Mouse (Mus musculus) ES-E14 (cell line): ENCODE results near the gene Slc25a39. TPM values are rescaled to one million over a fixed set of nuclear protein-coding genes. Genes with fewer than 3 reads are reported as not detected.
A peak's percentile ranks its signal among the peaks of the same experiment; 100 is the strongest.
"Not testable (repeated sequence)": the region's sequence is repeated elsewhere in the genome, so short reads cannot be mapped to it uniquely, and the experiment has no call there.

Experiments
- DNase-seq: peaks from one replicate; pipeline ENCODE4 v3.0.0-alpha.2; 2013; ENCODE audit warnings: low read depth, low spot score
- H3K27ac ChIP-seq: 2 replicates; pipeline ENCODE4 v1.5.1; 2012; ENCODE audit warnings: low read depth, mild to moderate bottlenecking, low read length, moderate library complexity, mixed read lengths; ENCODE audit not compliant: poor library complexity, insufficient read depth, severe bottlenecking
- H3K36me3 ChIP-seq: 2 replicates; pipeline ENCODE4 v1.6.1; 2012; ENCODE audit warnings: mild to moderate bottlenecking, low read length, moderate library complexity, mixed read lengths; ENCODE audit not compliant: control insufficient read depth, poor library complexity, insufficient read depth, severe bottlenecking
- H3K4me1 ChIP-seq, 2 experiments: fragments of 150-350 bp in 1 of 2; sonication (generic) in 1 of 2; 2 replicates each; pipeline ENCODE4 v1.6.1; 2012; ENCODE audit warnings: low read length in 2 of 2, mild to moderate bottlenecking in 1 of 2, mixed read lengths in 1 of 2; ENCODE audit not compliant: control insufficient read depth in 2 of 2, insufficient read depth in 2 of 2, poor library complexity in 1 of 2
- H3K4me3 ChIP-seq, 2 experiments: fragments of 150-350 bp in 1 of 2; sonication (generic) in 1 of 2; 2 replicates each; pipeline ENCODE4 v1.5.1; 2012; ENCODE audit warnings: low read length in 2 of 2, low read depth in 1 of 2, mild to moderate bottlenecking in 1 of 2, mixed read lengths in 1 of 2; ENCODE audit not compliant: insufficient read depth in 1 of 2, poor library complexity in 1 of 2, severe bottlenecking in 1 of 2
- H3K9ac ChIP-seq: 2 replicates; pipeline ENCODE4 v1.6.1; 2012; ENCODE audit warnings: low read depth, mild to moderate bottlenecking, low read length, mixed read lengths; ENCODE audit not compliant: poor library complexity, insufficient read depth, severe bottlenecking
- H3K9me3 ChIP-seq: fragments of 150-350 bp; sonication (generic); 2 replicates; pipeline ENCODE4 v1.6.1; 2012; ENCODE audit warnings: low read depth, mild to moderate bottlenecking, low read length; ENCODE audit not compliant: control insufficient read depth, insufficient read depth
- CHD2 ChIP-seq: IDR thresholded peaks from 2 replicates; pipeline ENCODE4 v1.6.1; 2014; ENCODE audit warnings: mild to moderate bottlenecking, low read depth, low read length, inconsistent platforms
- HCFC1 ChIP-seq: IDR thresholded peaks from 2 replicates; pipeline ENCODE4 v1.6.1; 2012; ENCODE audit warnings: low read length, inconsistent platforms, borderline replicate concordance; ENCODE audit not compliant: insufficient read depth
- MAFK ChIP-seq: IDR thresholded peaks from 2 replicates; pipeline ENCODE4 v1.6.1; 2014; ENCODE audit warnings: mild to moderate bottlenecking, low read depth, low read length, inconsistent platforms; ENCODE audit not compliant: insufficient read depth
- ZC3H11A ChIP-seq: IDR thresholded peaks from 2 replicates; pipeline ENCODE4 v1.6.1; 2012; ENCODE audit warnings: low read depth, mild to moderate bottlenecking, inconsistent platforms, low read length, borderline replicate concordance
- ZNF384 ChIP-seq: IDR thresholded peaks from 2 replicates; pipeline ENCODE4 v1.6.1; 2012; ENCODE audit warnings: low read depth, low read length, inconsistent platforms
- in situ Hi-C, 2 experiments: fragments of 600-800 bp; cut with MboI; formaldehyde crosslinking; loops; one replicate each; pipeline ENCODE4 v1.15.1; 2025; ENCODE audit warnings: low sequenced_read_pairs in 2 of 2, inconsistent platforms in 1 of 2; ENCODE audit not compliant: unreplicated experiment in 2 of 2
- total RNA-seq: library from RNA; depleted of rRNA; stranded (reverse); fragments of 300-350 nt; gene quantifications from 2 replicates; pipeline ENCODE4 v1.2.3, GENCODE M21; 2012

Gene Slc25a39
- total RNA-seq, 1 experiment, result 152 TPM

GRCm38 (mm10) chr11:102393238-102393634 lies 14.5 kb downstream of the Slc25a39 start, which contains the start of gene Rundc3a:
Gene Rundc3a, plus strand, starts transcription at chr11:102393403.
- peak; percentile 91 for DNase-seq
- peak; percentile 53; the same call in 1 of the 2 replicates for TF ChIP-seq CHD2
- no peak for TF ChIP-seq ZNF384
- Histone ChIP-seq H3K4me1 (peaks cover 7 to 29% of the 10 kb centered on the region in 2 experiments), H3K9me3 (no peaks in the 10 kb centered on the region), H3K27ac (no peak within 1 kb of the TSS), H3K36me3 (no peaks in the 10 kb centered on the region), H3K9ac (peak within 1 kb of the TSS; percentile 46; the same call in 1 of the 2 replicates), H3K4me3 (peak within 1 kb of the TSS; percentile 65 to 90)
- in situ Hi-C loops, result no loop called here

GRCm38 (mm10) chr11:102392441-102393237 lies 15.1 kb downstream of the Slc25a39 start:
- Histone ChIP-seq H3K9ac (peak overlapping the region; percentile 46; the same call in 1 of the 2 replicates), H3K9me3 (no peaks in the 10 kb centered on the region), H3K36me3 (no peaks in the 10 kb centered on the region), H3K27ac (no peak overlapping the region), H3K4me1 (peaks cover 6 to 25% of the 10 kb centered on the region in 2 experiments), H3K4me3 (peak overlapping the region; percentile 51 to 90)
- DNase-seq, result no peak
- TF ChIP-seq MAFK, result no peak
- no peak for TF ChIP-seq ZNF384
- TF ChIP-seq ZC3H11A, result no peak
- no peak for TF ChIP-seq HCFC1
- in situ Hi-C loops, result no loop called here

DNA sequence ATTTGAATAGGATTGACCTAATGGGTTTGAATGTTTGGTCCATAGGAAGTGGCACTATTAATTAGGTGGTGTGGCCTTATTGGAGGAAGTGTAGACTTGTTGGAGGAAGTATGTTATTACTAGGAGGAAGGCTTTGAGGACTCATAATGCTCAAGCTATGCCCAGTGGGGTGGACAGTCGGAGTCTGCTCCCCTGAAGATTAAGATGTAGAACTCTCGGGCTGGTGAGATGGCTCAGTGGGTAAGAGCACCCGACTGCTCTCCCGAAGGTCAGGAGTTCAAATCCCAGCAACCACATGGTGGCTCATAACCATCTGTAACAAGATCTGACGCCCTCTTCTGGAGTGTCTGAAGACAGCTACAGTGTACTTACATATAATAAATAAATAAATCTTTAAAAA lies 18.3 kb downstream of the Slc25a39 start:
- H3K4me3 ChIP-seq, H3K9me3 ChIP-seq, in situ Hi-C loops, H3K9ac ChIP-seq, H3K27ac ChIP-seq, DNase-seq, H3K36me3 ChIP-seq: not testable (repeated sequence)
- peaks cover 3 to 13% of the 10 kb centered on the region in 2 experiments; a peak in 3 of 4 replicates for H3K4me1 ChIP-seq

- TF ChIP-seq MAFK, result no peak
- TF ChIP-seq ZC3H11A, result no peak
- no peak for TF ChIP-seq CHD2
- TF ChIP-seq ZNF384, result no peak
- TF ChIP-seq HCFC1, result no peak
- H3K9me3 ChIP-seq, result no peaks in the 10 kb centered on the region
- H3K27ac ChIP-seq, result no peak overlapping the region
- H3K9ac ChIP-seq, result no peak overlapping the region
- in situ Hi-C loops, result no loop called here
- no peak overlapping the region for H3K4me3 ChIP-seq
- no peak for DNase-seq
- H3K36me3 ChIP-seq, result no peaks in the 10 kb centered on the region
- H3K4me1 ChIP-seq, result peaks cover 0 to 3% of the 10 kb centered on the region in 2 experiments; a peak in 1 of 4 replicates
Observed at GRCm38 (mm10) chr11:102386121-102386520, 21.6 kb downstream of the Slc25a39 start.

GRCm38 (mm10) chr11:102385075-102385474 lies 22.7 kb downstream of the Slc25a39 start:
- Histone ChIP-seq H3K9ac (no peak overlapping the region), H3K27ac (no peak overlapping the region), H3K4me1 (peaks cover 0 to 3% of the 10 kb centered on the region in 2 experiments; a peak in 1 of 4 replicates), H3K4me3 (no peak overlapping the region), H3K36me3 (no peaks in the 10 kb centered on the region), H3K9me3 (no peaks in the 10 kb centered on the region)
- TF ChIP-seq CHD2 (no peak), ZC3H11A (no peak), ZNF384 (no peak), HCFC1 (no peak), MAFK (no peak)
- DNase-seq, result no peak
- in situ Hi-C loops, result no loop called here
